Mouse (Mus musculus): ENCODE data around the gene Vmn1r26.
"Not testable (repeated sequence)": the region's sequence is repeated elsewhere in the genome, so short reads cannot be mapped to it uniquely, and the experiment has no call there.

The Vmn1r26 gene

GRCm38 (mm10) chr6:58015059-58015458 is at the start of gene Vmn1r26:
Vmn1r26 (minus strand) TSS chr6:58015159.
- no peak for DNase-seq (ENCODE audit: low spot score in 2 of 2)

- DNase-seq (ENCODE audit: low spot score in 2 of 2), result no peak
Observed at GRCm38 (mm10) chr6:58044025-58044424, 29.1 kb upstream of the Vmn1r26 start.

- not testable (repeated sequence) for DNase-seq (ENCODE audit: low spot score in 2 of 2)
Observed at GRCm38 (mm10) chr6:58017478-58017877, 2.5 kb upstream of the Vmn1r26 start.

- DNase-seq (ENCODE audit: low spot score in 2 of 2), result no peak
Observed at GRCm38 (mm10) chr6:57980710-57981109, 34.2 kb downstream of the Vmn1r26 start, which contains the start of gene Vmn1r25. Vmn1r25 (minus strand) TSS chr6:57980810.

- DNase-seq (ENCODE audit: low spot score in 2 of 2), result not testable (repeated sequence)
Observed at GRCm38 (mm10) chr6:57961403-57961802, 53.6 kb downstream of the Vmn1r26 start, which contains the start of gene Vmn1r24. Vmn1r24 (minus strand) TSS chr6:57961503.

All from cerebellum, postnatal 4 days (tissue).